Mouse (Mus musculus) cerebellum, postnatal 10 days (tissue): ENCODE results near the gene Cabp7.

Experiments used
- DNase-seq, 2 experiments: peaks; one replicate each; pipeline ENCODE4 v3.0.0; 2021; ENCODE audit warnings: mixed read lengths in 2 of 2

The Cabp7 gene

GRCm38 (mm10) chr11:4703688-4704071 lies 42.9 kb downstream of the Cabp7 start:
- DNase-seq = no peak

- no peak for DNase-seq
Measured at GRCm38 (mm10) chr11:4700726-4701125, 45.9 kb downstream of the Cabp7 start.

GRCm38 (mm10) chr11:4697043-4697983 lies 49.3 kb downstream of the Cabp7 start:
- DNase-seq = peak; percentile 63 to 64

GRCm38 (mm10) chr11:4692162-4692561 lies 54.4 kb downstream of the Cabp7 start:
- peak; percentile 38 to 39 for DNase-seq

GRCm38 (mm10) chr11:4691213-4691612 lies 55.4 kb downstream of the Cabp7 start:
- DNase-seq = peak; percentile 57 to 77

GRCm38 (mm10) chr11:4690353-4690752 lies 56.2 kb downstream of the Cabp7 start:
- DNase-seq = no peak

GRCm38 (mm10) chr11:4688632-4689380 lies 57.8 kb downstream of the Cabp7 start:
- no peak for DNase-seq

GRCm38 (mm10) chr11:4687874-4688273 lies 58.7 kb downstream of the Cabp7 start:
- DNase-seq = no peak

GRCm38 (mm10) chr11:4687027-4687426 lies 59.6 kb downstream of the Cabp7 start:
- no peak for DNase-seq
